Mouse (Mus musculus): ENCODE measurements at regions not wholly inside any gene's neighbourhood (a gene's known extent, or its start where the extent isn't known, plus 50 kb on each side); places are given as distances from the start of the nearest gene placed in this dataset.

DNA sequence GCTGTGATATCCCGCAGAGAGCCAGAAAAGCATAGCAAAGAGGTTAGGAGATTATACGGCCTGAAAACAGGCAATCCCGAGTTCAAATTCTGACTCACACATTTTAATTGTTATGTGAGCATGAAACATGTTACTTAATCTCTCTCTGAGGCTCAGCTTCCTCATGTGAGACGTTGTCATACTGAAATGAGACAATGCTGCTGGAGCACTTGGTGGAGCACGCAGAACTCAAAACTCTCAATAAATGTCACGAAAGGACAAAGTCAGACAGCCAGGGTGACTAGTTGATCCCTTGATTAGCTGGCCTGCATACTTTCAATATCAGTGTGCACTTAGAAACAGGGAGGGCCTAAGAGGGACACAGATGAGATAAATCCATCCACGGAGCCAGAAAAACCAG is 337.0 kb downstream of the Tns1 start:
- TF ChIP-seq CTCF (IDR thresholded peaks at IDR 0.05) (no peak), EP300 (IDR thresholded peaks at IDR 0.05) (no peak)
